Mouse (Mus musculus): ENCODE measurements around the gene Tmem167b. TPM values are rescaled to one million over a fixed set of nuclear protein-coding genes. Genes with fewer than 3 reads are reported as not detected.
A peak's percentile ranks its signal among the peaks of the same experiment; 100 is the strongest.

The Tmem167b gene
- polyA plus RNA-seq, 1 experiment from 2014 or later: 23.0 TPM

GRCm38 (mm10) chr3:108554587-108555312 is 7.5 kb downstream of the Tmem167b start:
- DNase-seq (ENCODE audit: low spot score) (peak; percentile 88), ATAC-seq (replicated peaks; ENCODE audit: low FRiP score) (peak; percentile 93)
- peaks cover 3% of the 10 kb centered on the region; the same call in 1 of the 2 replicates for H3K36me3 ChIP-seq (ENCODE audit: control insufficient read depth, insufficient read depth, low read length)
- no peaks in the 10 kb centered on the region for H3K9me3 ChIP-seq (ENCODE audit: control insufficient read depth, low read length)
- H3K27ac ChIP-seq (ENCODE audit: low read depth, low read length): peak overlapping the region; percentile 85
- 18% methylated on average over 22 of the region's 22 CpGs for WGBS
- H3K9ac ChIP-seq (ENCODE audit: low read depth, low read length): peak overlapping the region; percentile 94
- peak overlapping the region; percentile 77 for H3K4me2 ChIP-seq
- peak overlapping the region; percentile 77 for H3K4me3 ChIP-seq (ENCODE audit: low read depth, low read length)
- H3K4me1 ChIP-seq (replicated peaks; ENCODE audit: control insufficient read depth, insufficient read depth, low read length): no peaks in the 10 kb centered on the region
- no peaks in the 10 kb centered on the region for H3K27me3 ChIP-seq (replicated peaks; ENCODE audit: control insufficient read depth, insufficient read depth, low read length)

GRCm38 (mm10) chr3:108554111-108554561 is 8.1 kb downstream of the Tmem167b start:
- peak overlapping the region; percentile 77 for H3K4me2 ChIP-seq
- peaks cover 3% of the 10 kb centered on the region; the same call in 1 of the 2 replicates for H3K36me3 ChIP-seq (ENCODE audit: control insufficient read depth, insufficient read depth, low read length)
- H3K27ac ChIP-seq (ENCODE audit: low read depth, low read length): peak overlapping the region; percentile 85
- ATAC-seq (replicated peaks; ENCODE audit: low FRiP score) (peak; percentile 69), DNase-seq (ENCODE audit: low spot score) (no peak)
- H3K9me3 ChIP-seq (ENCODE audit: control insufficient read depth, low read length): no peaks in the 10 kb centered on the region
- peak overlapping the region; percentile 77 for H3K4me3 ChIP-seq (ENCODE audit: low read depth, low read length)
- H3K4me1 ChIP-seq (replicated peaks; ENCODE audit: control insufficient read depth, insufficient read depth, low read length): no peaks in the 10 kb centered on the region
- no peaks in the 10 kb centered on the region for H3K27me3 ChIP-seq (replicated peaks; ENCODE audit: control insufficient read depth, insufficient read depth, low read length)
- H3K9ac ChIP-seq (ENCODE audit: low read depth, low read length): peak overlapping the region; percentile 94
- WGBS: under 1% methylated on average over 42 of the region's 42 CpGs

GRCm38 (mm10) chr3:108542299-108542698 is 20.0 kb downstream of the Tmem167b start:
- Histone ChIP-seq H3K4me3 (ENCODE audit: low read depth, low read length) (no peak overlapping the region), H3K27ac (ENCODE audit: low read depth, low read length) (no peak overlapping the region), H3K27me3 (replicated peaks; ENCODE audit: control insufficient read depth, insufficient read depth, low read length) (0 out of 2 replicates have a peak, but pooled peaks cover 3% of the 10 kb centered on the region), H3K9me3 (ENCODE audit: control insufficient read depth, low read length) (no peaks in the 10 kb centered on the region), H3K36me3 (ENCODE audit: control insufficient read depth, insufficient read depth, low read length) (no peaks in the 10 kb centered on the region), H3K4me2 (no peak overlapping the region), H3K9ac (ENCODE audit: low read depth, low read length) (no peak overlapping the region), H3K4me1 (replicated peaks; ENCODE audit: control insufficient read depth, insufficient read depth, low read length) (0 out of 2 replicates have a peak, but pooled peaks cover 3% of the 10 kb centered on the region)
- WGBS: 76% methylated on average over 11 of the region's 11 CpGs
- DNase-seq (ENCODE audit: low spot score) (no peak), ATAC-seq (replicated peaks; ENCODE audit: low FRiP score) (no peak)

- DNase-seq (ENCODE audit: low spot score) (peak; percentile 68), ATAC-seq (replicated peaks; ENCODE audit: low FRiP score) (peak; percentile 75)
- Histone ChIP-seq H3K27ac (ENCODE audit: low read depth, low read length) (no peak overlapping the region), H3K9me3 (ENCODE audit: control insufficient read depth, low read length) (no peaks in the 10 kb centered on the region), H3K9ac (ENCODE audit: low read depth, low read length) (no peak overlapping the region), H3K4me2 (peak overlapping the region; percentile 47), H3K36me3 (ENCODE audit: control insufficient read depth, insufficient read depth, low read length) (no peaks in the 10 kb centered on the region), H3K27me3 (replicated peaks; ENCODE audit: control insufficient read depth, insufficient read depth, low read length) (peaks cover 23% of the 10 kb centered on the region), H3K4me1 (replicated peaks; ENCODE audit: control insufficient read depth, insufficient read depth, low read length) (peaks cover 8% of the 10 kb centered on the region), H3K4me3 (ENCODE audit: low read depth, low read length) (no peak overlapping the region)
- WGBS: 8% methylated on average over 17 of the region's 17 CpGs
Observed at GRCm38 (mm10) chr3:108537303-108537702, 25.0 kb downstream of the Tmem167b start.

- no peaks in the 10 kb centered on the region for H3K9me3 ChIP-seq (ENCODE audit: control insufficient read depth, low read length)
- H3K27me3 ChIP-seq (replicated peaks; ENCODE audit: control insufficient read depth, insufficient read depth, low read length): peaks cover 23% of the 10 kb centered on the region
- H3K27ac ChIP-seq (ENCODE audit: low read depth, low read length): no peak within 1 kb of the TSS
Observed at GRCm38 (mm10) chr3:108536517-108537260, 25.6 kb downstream of the Tmem167b start, which contains the start of gene 5330417C22Rik. 5330417C22Rik (minus strand) TSS chr3:108536536.

GRCm38 (mm10) chr3:108535896-108536516 is 26.3 kb downstream of the Tmem167b start:
- Histone ChIP-seq H3K4me1 (replicated peaks; ENCODE audit: control insufficient read depth, insufficient read depth, low read length) (peaks cover 8% of the 10 kb centered on the region), H3K36me3 (ENCODE audit: control insufficient read depth, insufficient read depth, low read length) (no peaks in the 10 kb centered on the region), H3K27me3 (replicated peaks; ENCODE audit: control insufficient read depth, insufficient read depth, low read length) (peaks cover 23% of the 10 kb centered on the region), H3K9me3 (ENCODE audit: control insufficient read depth, low read length) (no peaks in the 10 kb centered on the region), H3K27ac (ENCODE audit: low read depth, low read length) (no peak overlapping the region), H3K9ac (ENCODE audit: low read depth, low read length) (no peak overlapping the region), H3K4me2 (peak overlapping the region; percentile 66), H3K4me3 (ENCODE audit: low read depth, low read length) (peak overlapping the region; percentile 39)
- WGBS: 14% methylated on average over 15 of the region's 15 CpGs
- ATAC-seq (replicated peaks; ENCODE audit: low FRiP score): no peak
- no peak for DNase-seq (ENCODE audit: low spot score)

More at GRCm38 (mm10) chr3:108536517-108537260, 25.6 kb downstream of the Tmem167b start, which contains the start of gene 5330417C22Rik:
- Histone ChIP-seq H3K4me2 (peak within 1 kb of the TSS; percentile 66), H3K9ac (ENCODE audit: low read depth, low read length) (no peak within 1 kb of the TSS), H3K4me3 (ENCODE audit: low read depth, low read length) (peak within 1 kb of the TSS; percentile 39), H3K36me3 (ENCODE audit: control insufficient read depth, insufficient read depth, low read length) (no peaks in the 10 kb centered on the region), H3K4me1 (replicated peaks; ENCODE audit: control insufficient read depth, insufficient read depth, low read length) (peaks cover 8% of the 10 kb centered on the region)
- DNase-seq (ENCODE audit: low spot score) (peak; percentile 44), ATAC-seq (replicated peaks; ENCODE audit: low FRiP score) (no peak; the same call in 1 of the 2 replicates)
- WGBS: 4% methylated on average over 35 of the region's 35 CpGs

- Histone ChIP-seq H3K27me3 (replicated peaks; ENCODE audit: control insufficient read depth, insufficient read depth, low read length) (peaks cover 23% of the 10 kb centered on the region), H3K9ac (ENCODE audit: low read depth, low read length) (no peak within 1 kb of the TSS), H3K9me3 (ENCODE audit: control insufficient read depth, low read length) (no peaks in the 10 kb centered on the region), H3K36me3 (ENCODE audit: control insufficient read depth, insufficient read depth, low read length) (no peaks in the 10 kb centered on the region), H3K4me3 (ENCODE audit: low read depth, low read length) (no peak within 1 kb of the TSS), H3K4me1 (replicated peaks; ENCODE audit: control insufficient read depth, insufficient read depth, low read length) (peaks cover 8% of the 10 kb centered on the region), H3K4me2 (no peak within 1 kb of the TSS), H3K27ac (ENCODE audit: low read depth, low read length) (no peak within 1 kb of the TSS)
- WGBS: 68% methylated on average over 6 of the region's 6 CpGs
- ATAC-seq (replicated peaks; ENCODE audit: low FRiP score) (no peak), DNase-seq (ENCODE audit: low spot score) (no peak)
Observed at GRCm38 (mm10) chr3:108533951-108534350, 28.3 kb downstream of the Tmem167b start, which contains the start of gene 1700013F07Rik. 1700013F07Rik (plus strand) TSS chr3:108534150.

GRCm38 (mm10) chr3:108533114-108533885 is 29.0 kb downstream of the Tmem167b start:
- ATAC-seq (replicated peaks; ENCODE audit: low FRiP score): no peak
- Histone ChIP-seq H3K27me3 (replicated peaks; ENCODE audit: control insufficient read depth, insufficient read depth, low read length) (peaks cover 23% of the 10 kb centered on the region), H3K4me2 (no peak overlapping the region), H3K4me1 (replicated peaks; ENCODE audit: control insufficient read depth, insufficient read depth, low read length) (peaks cover 8% of the 10 kb centered on the region), H3K36me3 (ENCODE audit: control insufficient read depth, insufficient read depth, low read length) (no peaks in the 10 kb centered on the region), H3K9ac (ENCODE audit: low read depth, low read length) (no peak overlapping the region), H3K9me3 (ENCODE audit: control insufficient read depth, low read length) (no peaks in the 10 kb centered on the region), H3K4me3 (ENCODE audit: low read depth, low read length) (no peak overlapping the region), H3K27ac (ENCODE audit: low read depth, low read length) (no peak overlapping the region)
- no peak for DNase-seq (ENCODE audit: low spot score)
- 69% methylated on average over 9 of the region's 9 CpGs for WGBS
